Comparison of ENCODE assay signal across 24 mouse cellular contexts in genomic region chr9:106273276-106273675, GRCm38 (mm10). TPM values are rescaled to one million over a fixed set of nuclear protein-coding genes. Genes with fewer than 3 reads are reported as not detected.
"Had no signal": no experiment of that assay in that cellular context is flagged by ENCODE, and none has a peak within 500 bp of the region (broad histone marks: within the 10 kb centered on the region; RNA-seq: fewer than 3 reads in every experiment).

No protein-coding gene starts in this region.

- H3K27ac ChIP-seq: layer of hippocampus, adult 2 months; left cerebral cortex, adult 2 months; liver, embryonic 12.5 days; liver, embryonic 15.5 days; lung, embryonic 15.5 days; midbrain, embryonic 10.5 days; midbrain, embryonic 13.5 days; neural tube, embryonic 13.5 days; stomach, embryonic 15.5 days had no signal

- H3K9ac ChIP-seq: liver, embryonic 12.5 days; liver, embryonic 15.5 days; lung, embryonic 15.5 days; midbrain, embryonic 13.5 days; neural tube, embryonic 13.5 days; stomach, embryonic 15.5 days had no signal

- H3K9me3 ChIP-seq: liver, embryonic 12.5 days; liver, embryonic 15.5 days; lung, embryonic 15.5 days; megakaryocyte, embryonic 14.5 days; midbrain, embryonic 10.5 days; midbrain, embryonic 13.5 days; neural tube, embryonic 13.5 days; stomach, embryonic 15.5 days had no signal

- DNase-seq: layer of hippocampus, adult 9-11 months; layer of hippocampus, postnatal 36 days; lung, adult 18-20 months; lung, postnatal 10 days; lung, postnatal 36 days; retina, postnatal 1 day; right cerebral cortex, postnatal 25 days; spleen, adult 18-20 months; thymus, postnatal 25 days had no signal

- H3K36me3 ChIP-seq: liver, embryonic 12.5 days; liver, embryonic 15.5 days; lung, embryonic 15.5 days; midbrain, embryonic 10.5 days; midbrain, embryonic 13.5 days; neural tube, embryonic 13.5 days; stomach, embryonic 15.5 days had no signal

- H3K4me2 ChIP-seq: liver, embryonic 12.5 days; liver, embryonic 15.5 days; lung, embryonic 15.5 days; midbrain, embryonic 13.5 days; neural tube, embryonic 13.5 days; stomach, embryonic 15.5 days had no signal

- H3K4me3 ChIP-seq: layer of hippocampus, adult 2 months; left cerebral cortex, adult 2 months; liver, embryonic 12.5 days; liver, embryonic 15.5 days; lung, embryonic 15.5 days; megakaryocyte, embryonic 14.5 days; midbrain, embryonic 10.5 days; midbrain, embryonic 13.5 days; myocyte; neural tube, embryonic 13.5 days; stomach, embryonic 15.5 days had no signal

- ATAC-seq: inflammation-experienced regulatory T-cells, adult 6 months; intestine, embryonic 16.5 days; liver, embryonic 12.5 days; midbrain, embryonic 13.5 days; midbrain, embryonic 16.5 days had no signal

- H3K27me3 ChIP-seq: liver, embryonic 15.5 days; lung, embryonic 15.5 days; midbrain, embryonic 13.5 days; neural tube, embryonic 13.5 days; stomach, embryonic 15.5 days had no signal

RNA-seq across cellular contexts. Expression of gene Tlr9, which starts 50.9 kb away (rescaled TPM):
- polyA plus RNA-seq: limb, embryonic 11.5 days; lung, embryonic 15.5 days; midbrain, embryonic 10.5 days; midbrain, embryonic 13.5 days; midbrain, embryonic 16.5 days; myocyte; neural tube, embryonic 13.5 days had no signal
